Mouse (Mus musculus) CD4-positive naive resting alpha-beta T cell, adult 76 days (primary cell): ENCODE data around the gene Phf11a. TPM values are rescaled to one million over a fixed set of nuclear protein-coding genes. Genes with fewer than 3 reads are reported as not detected.

Experiments used
- total RNA-seq: library from RNA; stranded (reverse); gene quantifications from one replicate; pipeline ENCODE4 v1.2.4, GENCODE M21; 2023

The Phf11a gene
- total RNA-seq: 5.5 TPM

GRCm38 (mm10) chr14:59297391-59297790 is at the start of gene Phf11a:
Gene Phf11a, minus strand, starts transcription at chr14:59297522.

GRCm38 (mm10) chr14:59341189-59341588 is 43.9 kb upstream of the Phf11a start, which contains the start of gene Phf11b:
Gene Phf11b, minus strand, starts transcription at chr14:59341351.

GRCm38 (mm10) chr14:59260056-59260455 is 37.3 kb downstream of the Phf11a start, which contains the start of gene Gm6904:
Gene Gm6904, minus strand, starts transcription at chr14:59260216.

Other genes starting within 250 kb of the Phf11a start
- gene 1700129C05Rik, start 154.6 kb downstream of the Phf11a start, total RNA-seq: not detected
- gene Gm5142, start 118.8 kb downstream of the Phf11a start, total RNA-seq: not detected
- 93.0 TPM for gene Rcbtb1, start 96.3 kb downstream of the Phf11a start, total RNA-seq
- gene Gm6904, start 37.3 kb downstream of the Phf11a start, total RNA-seq: 5.0 TPM
- gene Phf11b, start 43.8 kb upstream of the Phf11a start, total RNA-seq: 29.1 TPM
- 4.0 TPM for gene Phf11d, start 67.9 kb upstream of the Phf11a start, total RNA-seq
- 13.3 TPM for gene Phf11c, start 97.9 kb upstream of the Phf11a start, total RNA-seq
- gene Setdb2, start 143.4 kb upstream of the Phf11a start, total RNA-seq: 43.1 TPM
- 24.0 TPM for gene Cab39l, start 143.4 kb upstream of the Phf11a start, total RNA-seq